Mouse (Mus musculus): Measurements from ENCODE around the gene Olfr620. TPM values are rescaled to one million over a fixed set of nuclear protein-coding genes. Genes with fewer than 3 reads are reported as not detected.

Olfr620 gene
- total RNA-seq (2021) = not detected
- long read RNA-seq, experiment 1 = 0 reads
- long read RNA-seq, experiment 2 = 0 reads

DNA sequence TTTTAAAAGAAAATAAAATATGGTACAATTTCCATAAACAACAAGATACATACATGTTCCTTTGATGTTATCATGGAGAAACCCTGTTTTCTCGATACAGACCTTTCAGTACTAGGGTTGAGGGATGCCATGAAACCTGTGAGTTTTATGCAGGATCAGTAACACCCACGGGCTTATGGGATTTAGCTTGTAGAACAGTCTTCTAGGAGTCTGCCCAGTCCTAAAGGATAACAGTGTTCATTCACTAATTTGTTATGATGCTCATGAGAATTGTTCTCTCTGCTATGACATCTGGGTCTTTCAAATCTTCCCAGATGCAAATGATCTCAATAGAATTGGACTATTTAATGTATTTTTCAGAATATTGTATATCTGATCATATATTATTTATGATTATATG is at the start of gene Olfr620:
Olfr620 (minus strand) TSS at position 101 of the 400 bp plus-strand sequence.
- no peak for DNase-seq (ENCODE audit: low spot score in 2 of 2)

DNA sequence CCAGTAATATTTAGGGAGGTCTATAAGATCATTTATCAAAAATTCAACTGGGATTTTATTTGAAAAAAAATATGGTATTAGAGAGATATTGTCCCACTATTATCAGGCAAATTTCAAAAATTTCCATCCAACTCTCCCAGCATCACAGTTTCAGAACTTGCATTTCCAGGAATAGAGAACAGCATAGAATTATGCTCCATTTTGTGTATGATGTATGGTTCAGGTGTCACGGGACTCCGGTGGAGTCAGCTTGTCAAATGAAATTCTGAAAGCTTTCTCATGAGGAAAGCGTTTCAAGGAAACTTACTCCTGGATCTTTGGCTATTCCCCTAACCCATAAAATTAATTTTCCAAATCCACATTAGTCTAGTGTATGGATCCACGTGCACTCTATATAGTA is 31.7 kb upstream of the Olfr620 start:
- DNase-seq (ENCODE audit: low spot score in 2 of 2) = no peak

DNA sequence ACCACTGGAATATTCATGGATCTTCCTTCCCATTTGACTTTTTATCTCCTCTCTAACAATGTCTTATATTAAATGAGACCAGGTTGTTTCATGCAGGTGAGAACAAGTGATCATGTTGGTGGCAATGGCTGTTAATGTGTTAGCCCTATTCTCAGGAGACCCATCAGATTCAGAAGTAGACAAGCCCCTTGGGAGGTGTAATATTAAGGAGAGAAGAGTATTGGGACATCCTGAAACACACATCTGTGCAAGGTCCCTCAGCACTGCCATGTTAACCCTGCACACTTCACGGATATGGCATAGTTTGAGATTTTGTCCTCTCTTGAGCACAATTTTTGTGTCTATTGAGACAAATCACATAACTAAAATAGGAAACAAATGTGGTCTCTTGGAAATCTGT is 30.3 kb upstream of the Olfr620 start, which contains the start of gene Olfr622:
Olfr622 (minus strand) TSS at position 101 of the 400 bp plus-strand sequence.
- DNase-seq (ENCODE audit: low spot score in 2 of 2) = no peak

DNA sequence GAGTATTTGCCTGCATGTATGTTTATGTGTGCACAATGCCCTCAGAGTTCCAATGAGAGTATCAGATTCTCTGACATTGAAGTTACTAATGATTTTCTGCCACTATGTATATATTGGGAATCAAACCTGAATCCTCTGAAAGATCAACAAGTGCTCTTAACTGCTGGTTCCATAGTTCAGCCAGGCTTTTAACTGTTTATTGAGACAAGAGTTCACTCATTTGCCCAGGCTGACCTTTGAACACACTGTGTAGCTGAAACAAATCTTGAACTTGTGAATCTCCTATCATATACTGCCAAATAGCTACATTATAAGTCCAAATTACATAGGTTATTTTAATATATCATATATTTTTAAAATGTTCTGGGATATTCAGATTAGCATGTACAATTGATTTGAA is 24.5 kb upstream of the Olfr620 start:
- DNase-seq (ENCODE audit: low spot score in 2 of 2) = no peak

DNA sequence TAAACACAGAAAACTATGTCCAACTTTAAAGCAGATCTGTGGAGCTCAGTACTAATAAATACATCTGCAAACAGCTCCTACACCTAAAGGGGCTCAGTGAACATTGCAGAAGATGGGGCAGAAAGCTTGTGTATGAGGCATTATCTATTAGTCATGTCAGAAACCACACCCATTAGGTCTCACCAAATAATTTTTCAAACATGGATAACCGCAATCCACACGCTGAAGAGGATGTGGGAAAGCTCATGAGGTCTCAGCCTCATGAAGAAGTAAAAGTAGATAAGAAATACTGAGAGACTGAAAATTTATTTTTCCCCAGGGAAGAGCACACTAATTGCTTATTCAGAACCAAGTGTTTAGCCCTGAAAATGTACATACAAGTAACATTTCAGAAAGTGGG is 4.9 kb downstream of the Olfr620 start:
- no peak for DNase-seq (ENCODE audit: low spot score in 2 of 2)

DNA sequence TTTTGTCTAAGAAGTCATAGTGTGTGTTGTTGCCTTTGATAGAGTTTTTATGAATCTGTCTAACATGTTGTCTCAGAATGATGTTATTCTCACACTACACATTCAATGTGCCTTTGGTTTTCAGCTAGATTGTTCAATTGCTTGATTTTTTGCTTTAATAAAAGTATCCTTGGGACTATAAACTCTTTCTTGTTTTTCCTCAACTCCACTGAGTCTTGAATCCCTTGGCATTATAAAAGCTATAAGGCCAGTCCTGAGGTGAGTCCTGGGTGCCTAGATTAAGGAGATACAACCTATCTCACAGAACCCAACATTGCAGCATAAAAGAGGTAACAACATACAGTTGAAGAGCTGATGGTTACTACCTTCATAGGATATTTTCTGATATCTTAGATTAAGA is 12.1 kb downstream of the Olfr620 start, which contains the start of gene Olfr619:
Olfr619 (plus strand) TSS at position 301 of the 400 bp plus-strand sequence.
- DNase-seq (ENCODE audit: low spot score in 2 of 2) = no peak

DNA sequence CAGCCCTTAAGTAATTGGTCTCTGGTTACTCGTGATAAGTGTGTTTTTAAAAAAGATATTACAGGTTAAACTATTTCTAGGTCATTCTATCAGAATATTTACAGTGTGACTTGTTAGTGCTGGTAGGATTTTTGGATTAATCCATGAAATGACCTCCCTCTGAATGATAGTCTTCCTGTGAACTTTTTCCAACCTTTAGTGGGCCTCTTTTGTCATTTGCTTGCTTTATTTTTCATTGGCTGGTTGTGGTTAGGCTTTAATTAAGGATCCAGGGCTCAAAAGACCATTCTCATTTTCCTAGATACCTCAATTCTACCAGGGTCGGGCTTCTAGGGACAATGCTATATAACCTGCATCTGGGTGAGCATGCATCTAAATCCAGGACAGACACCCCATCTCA is 22.5 kb downstream of the Olfr620 start, which contains the start of gene Olfr618:
Olfr618 (plus strand) TSS at position 301 of the 400 bp plus-strand sequence.
- DNase-seq (ENCODE audit: low spot score in 2 of 2) = no peak

DNA sequence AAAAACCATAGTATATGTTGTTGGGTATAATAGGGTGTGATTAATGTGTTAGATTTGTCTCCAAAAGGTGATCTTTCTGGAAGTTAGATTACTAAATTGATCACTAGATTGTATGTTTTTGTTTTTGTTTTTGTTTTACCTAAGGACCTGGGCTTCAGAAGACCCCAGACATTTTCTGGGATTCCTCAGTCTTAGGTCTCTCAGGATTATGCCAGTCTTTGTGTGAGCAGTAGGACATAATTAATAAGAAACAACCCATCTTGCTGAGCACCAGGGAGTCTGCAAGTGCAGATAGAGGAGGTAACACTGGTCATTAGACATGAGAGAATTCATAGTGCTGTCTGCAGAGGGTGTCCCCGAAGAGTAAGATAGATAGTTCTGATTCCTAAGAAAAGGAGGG is 39.6 kb downstream of the Olfr620 start, which contains the start of gene Olfr617:
Olfr617 (plus strand) TSS at position 301 of the 400 bp plus-strand sequence.
- DNase-seq (ENCODE audit: low spot score in 2 of 2) = no peak

DNA sequence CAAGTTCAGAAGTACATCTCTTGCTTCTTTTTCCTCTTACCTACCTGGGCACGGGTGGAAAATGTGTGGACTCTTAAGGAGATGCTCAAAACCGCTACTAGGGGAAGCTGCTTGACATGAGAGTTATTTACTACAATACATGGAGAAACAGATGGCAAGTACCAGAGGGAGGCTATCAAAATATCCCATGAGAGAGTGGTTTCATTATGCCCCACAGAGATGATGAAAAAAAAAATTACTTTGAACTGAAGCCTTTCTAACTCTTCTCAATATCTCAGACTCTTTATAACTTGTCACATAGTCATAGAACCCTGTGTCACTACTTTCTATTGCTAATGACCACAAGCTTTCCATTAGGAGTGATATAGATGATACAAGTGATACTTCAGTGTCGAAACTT is 43.3 kb downstream of the Olfr620 start, which contains the start of gene Olfr616:
Olfr616 (minus strand) TSS at position 101 of the 400 bp plus-strand sequence.
- no peak for DNase-seq (ENCODE audit: low spot score in 2 of 2)

DNA sequence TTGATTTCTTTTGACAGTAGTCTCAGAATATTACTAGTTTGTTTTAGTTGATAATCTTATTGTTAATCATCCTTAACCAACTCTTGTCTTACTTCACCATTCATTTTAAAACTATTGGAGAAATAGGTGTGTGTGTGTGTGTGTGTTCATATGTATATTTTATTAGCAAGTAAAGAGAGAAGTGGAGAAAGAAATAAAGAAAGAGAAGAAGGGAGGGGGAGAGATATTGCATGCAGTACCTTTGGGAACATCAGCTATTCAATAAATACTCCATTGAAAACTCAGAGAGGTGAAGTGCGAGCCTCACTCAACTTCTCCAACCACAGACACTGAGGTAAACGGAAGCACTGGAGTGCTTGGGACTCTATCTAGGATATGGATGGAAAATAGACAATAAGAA is 56.6 kb downstream of the Olfr620 start, which contains the start of gene Olfr615:
Olfr615 (plus strand) TSS at position 301 of the 400 bp plus-strand sequence.
- DNase-seq (ENCODE audit: low spot score in 2 of 2) = no peak

Small RNA genes lying within 50 kb of the gene (microRNA-seq; reads per million reads assigned to microRNA genes)
- gene Gm26506 = 0 reads per million in 2 experiments

Other genes starting within 250 kb of the Olfr620 start
- gene Olfr601, start 249.9 kb downstream of the Olfr620 start, total RNA-seq (2021) = not detected
- gene Olfr603, start 226.4 kb downstream of the Olfr620 start, total RNA-seq (2021) = not detected
- not detected for gene Usp17lc, start 197.5 kb downstream of the Olfr620 start, total RNA-seq (2021)
- gene Olfr605, start 167.1 kb downstream of the Olfr620 start, total RNA-seq (2021) = not detected
- not detected for gene Olfr606, start 163.5 kb downstream of the Olfr620 start, total RNA-seq (2021)
- not detected for gene Olfr607, start 148.4 kb downstream of the Olfr620 start, total RNA-seq (2021)
- not detected for gene Olfr608, start 142.7 kb downstream of the Olfr620 start, total RNA-seq (2021)
- gene Olfr609, start 114.5 kb downstream of the Olfr620 start, total RNA-seq (2021) = not detected
- gene Olfr610, start 100.4 kb downstream of the Olfr620 start, total RNA-seq (2021) = not detected
- gene Olfr611, start 91.7 kb downstream of the Olfr620 start, total RNA-seq (2021) = not detected
- gene Olfr612, start 69.8 kb downstream of the Olfr620 start, total RNA-seq (2021) = not detected
- gene Olfr613, start 64.5 kb downstream of the Olfr620 start, total RNA-seq (2021) = not detected
- gene Olfr615, start 56.5 kb downstream of the Olfr620 start, total RNA-seq (2021) = not detected
- not detected for gene Olfr616, start 43.4 kb downstream of the Olfr620 start, total RNA-seq (2021)
- gene Olfr617, start 39.5 kb downstream of the Olfr620 start, total RNA-seq (2021) = not detected
- gene Olfr618, start 22.4 kb downstream of the Olfr620 start, total RNA-seq (2021) = not detected
- gene Olfr619, start 12.0 kb downstream of the Olfr620 start, total RNA-seq (2021) = not detected
- not detected for gene Olfr622, start 30.2 kb upstream of the Olfr620 start, total RNA-seq (2021)
- gene Olfr623, start 51.2 kb upstream of the Olfr620 start, total RNA-seq (2021) = not detected
- under 1 TPM in 1 of 2 experiments, not detected in 1; 0.07 TPM for gene Olfr624, start 58.7 kb upstream of the Olfr620 start, total RNA-seq (2021)
- not detected for gene Olfr625-ps1, start 70.2 kb upstream of the Olfr620 start, total RNA-seq (2021)
- not detected for gene Olfr243, start 102.1 kb upstream of the Olfr620 start, total RNA-seq (2021)
- gene Olfr628, start 117.8 kb upstream of the Olfr620 start, total RNA-seq (2021) = not detected
- gene Olfr629, start 132.4 kb upstream of the Olfr620 start, total RNA-seq (2021) = not detected
- gene Olfr630, start 144.8 kb upstream of the Olfr620 start, total RNA-seq (2021) = not detected
- not detected for gene Olfr69, start 159.1 kb upstream of the Olfr620 start, total RNA-seq (2021)
- not detected for gene Olfr68, start 167.2 kb upstream of the Olfr620 start, total RNA-seq (2021)
- gene Olfr67, start 179.3 kb upstream of the Olfr620 start, total RNA-seq (2021) = not detected
- gene Hbb-bt, start 201.5 kb upstream of the Olfr620 start, total RNA-seq (2021) = 10 to 100 TPM; 58.3 to 79.4 TPM
- 100 to 1,000 TPM; 565 to 654 TPM for gene Hbb-bs, start 215.6 kb upstream of the Olfr620 start, total RNA-seq (2021)
- gene Hbb-bh2, start 228.0 kb upstream of the Olfr620 start, total RNA-seq (2021) = not detected
- not detected for gene Hbb-bh1, start 230.6 kb upstream of the Olfr620 start, total RNA-seq (2021)
- not detected for gene Hbb-y, start 240.7 kb upstream of the Olfr620 start, total RNA-seq (2021)